Mouse (Mus musculus): ENCODE data around the gene Lrrc4b.

Lrrc4b gene

GRCm38 (mm10) chr7:44490281-44490680, 61.5 kb downstream of the Lrrc4b start:
- no peak for DNase-seq

- no peak for DNase-seq
Measured at GRCm38 (mm10) chr7:44491391-44491790, 62.6 kb downstream of the Lrrc4b start.

- no peak for DNase-seq
Measured at GRCm38 (mm10) chr7:44492166-44492826, 63.5 kb downstream of the Lrrc4b start.

- DNase-seq: no peak
Measured at GRCm38 (mm10) chr7:44494681-44495080, 65.9 kb downstream of the Lrrc4b start.

- DNase-seq: no peak
Measured at GRCm38 (mm10) chr7:44495086-44495485, 66.3 kb downstream of the Lrrc4b start.

- DNase-seq: peak; percentile 98
Measured at GRCm38 (mm10) chr7:44495992-44496770, 67.4 kb downstream of the Lrrc4b start, which contains the start of the genes Emc10 and Fam71e1. Emc10 (minus strand) TSS chr7:44496529. Fam71e1 (plus strand) TSS chr7:44496581.

GRCm38 (mm10) chr7:44496771-44497109, 67.9 kb downstream of the Lrrc4b start:
- DNase-seq: no peak

GRCm38 (mm10) chr7:44497361-44498055, 68.7 kb downstream of the Lrrc4b start:
- DNase-seq: no peak

- DNase-seq: no peak
Measured at GRCm38 (mm10) chr7:44498922-44499321, 70.1 kb downstream of the Lrrc4b start.

- DNase-seq: no peak
Measured at GRCm38 (mm10) chr7:44500046-44500445, 71.2 kb downstream of the Lrrc4b start.

- peak; percentile 64 for DNase-seq
Measured at GRCm38 (mm10) chr7:44501563-44502115, 72.8 kb downstream of the Lrrc4b start.

GRCm38 (mm10) chr7:44507491-44507890, 78.7 kb downstream of the Lrrc4b start:
- DNase-seq: no peak

Measured in embryo, embryonic 11 days (tissue).